Mouse (Mus musculus) liver, adult (tissue): ENCODE results near the gene Fmnl3.

ENCODE experiments used
- GATA4 ChIP-seq: IDR thresholded peaks from 2 replicates; pipeline ENCODE4 v1.6.1; 2014; ENCODE audit warnings: mild to moderate bottlenecking, low read length; ENCODE audit not compliant: insufficient replicate concordance

Gene Fmnl3

GRCm38 (mm10) chr15:99335801-99336320 is 34.4 kb downstream of the Fmnl3 start:
- TF ChIP-seq GATA4: no peak

- TF ChIP-seq GATA4: no peak
These were observed 35.8 kb downstream of the Fmnl3 start for GRCm38 (mm10) chr15:99334500-99334899.

- TF ChIP-seq GATA4: no peak
These were observed 36.6 kb downstream of the Fmnl3 start for GRCm38 (mm10) chr15:99333676-99334065.

- peak; percentile 51; the same call in 1 of the 2 replicates for TF ChIP-seq GATA4
These were observed 37.2 kb downstream of the Fmnl3 start for GRCm38 (mm10) chr15:99332921-99333675.

GRCm38 (mm10) chr15:99332111-99332510 is 38.2 kb downstream of the Fmnl3 start:
- no peak for TF ChIP-seq GATA4

- no peak for TF ChIP-seq GATA4
These were observed 38.9 kb downstream of the Fmnl3 start for GRCm38 (mm10) chr15:99331341-99331740.

GRCm38 (mm10) chr15:99330324-99330723 is 40.0 kb downstream of the Fmnl3 start:
- no peak for TF ChIP-seq GATA4

GRCm38 (mm10) chr15:99328011-99328410 is 42.3 kb downstream of the Fmnl3 start:
- TF ChIP-seq GATA4: no peak

- TF ChIP-seq GATA4: no peak
These were observed 43.3 kb downstream of the Fmnl3 start for GRCm38 (mm10) chr15:99326959-99327358.

GRCm38 (mm10) chr15:99326407-99326806 is 43.9 kb downstream of the Fmnl3 start:
- no peak for TF ChIP-seq GATA4

GRCm38 (mm10) chr15:99325598-99325997 is 44.7 kb downstream of the Fmnl3 start:
- TF ChIP-seq GATA4: no peak

- TF ChIP-seq GATA4: no peak
These were observed 46.1 kb downstream of the Fmnl3 start for GRCm38 (mm10) chr15:99324151-99324550.

GRCm38 (mm10) chr15:99320978-99321377 is 49.3 kb downstream of the Fmnl3 start:
- TF ChIP-seq GATA4: no peak

GRCm38 (mm10) chr15:99320168-99320674 is 50.1 kb downstream of the Fmnl3 start:
- TF ChIP-seq GATA4: no peak

- TF ChIP-seq GATA4: no peak
These were observed 50.8 kb downstream of the Fmnl3 start for GRCm38 (mm10) chr15:99319411-99319871.

GRCm38 (mm10) chr15:99318861-99319410 is 51.3 kb downstream of the Fmnl3 start:
- TF ChIP-seq GATA4: peak; percentile 22; the same call in 1 of the 2 replicates

- TF ChIP-seq GATA4: no peak
These were observed 52.2 kb downstream of the Fmnl3 start for GRCm38 (mm10) chr15:99318071-99318470.

- no peak; the same call in 1 of the 2 replicates for TF ChIP-seq GATA4
These were observed 53.0 kb downstream of the Fmnl3 start for GRCm38 (mm10) chr15:99317267-99317651.
